Mouse (Mus musculus) hindbrain, postnatal 0 days (tissue): ENCODE measurements around the gene Cdh4. TPM values are rescaled to one million over a fixed set of nuclear protein-coding genes. Genes with fewer than 3 reads are reported as not detected.

Source experiments
- ATAC-seq: fragments of 200-750 bp; cut with Nextera tagmentation; 2 replicates; pipeline ENCODE4 v1.8.0; 2017; ENCODE audit warnings: mild to moderate bottlenecking, moderate TSS enrichment, moderate library complexity
- DNase-seq: peaks from one replicate; pipeline ENCODE4 v3.0.0-alpha.2; 2015; ENCODE audit warnings: low spot score
- H3K27ac ChIP-seq: fragments of 300-500 bp; sonication (generic); 2 replicates; pipeline ENCODE4 v1.5.1; 2014; ENCODE audit warnings: mild to moderate bottlenecking
- H3K27me3 ChIP-seq: fragments of 300-500 bp; sonication (generic); 2 replicates; pipeline ENCODE4 v1.6.1; 2014; ENCODE audit warnings: low read length, mixed read lengths; ENCODE audit not compliant: insufficient read depth
- H3K36me3 ChIP-seq: fragments of 300-500 bp; sonication (generic); 2 replicates; pipeline ENCODE4 v1.6.1; 2014; ENCODE audit warnings: low read length, mixed read lengths; ENCODE audit not compliant: insufficient read depth
- H3K4me1 ChIP-seq: fragments of 300-500 bp; sonication (generic); 2 replicates; pipeline ENCODE4 v1.6.1; 2014; ENCODE audit warnings: antibody characterized with exemption, low read length, mixed read lengths; ENCODE audit not compliant: insufficient read depth
- H3K4me2 ChIP-seq: fragments of 300-500 bp; sonication (generic); 2 replicates; pipeline ENCODE4 v1.6.1; 2014; ENCODE audit warnings: low read depth, mild to moderate bottlenecking, low read length, moderate library complexity, mixed read lengths
- H3K4me3 ChIP-seq: fragments of 300-500 bp; sonication (generic); 2 replicates; pipeline ENCODE4 v1.5.1; 2014; ENCODE audit warnings: low read length
- H3K9ac ChIP-seq: fragments of 300-500 bp; sonication (generic); replicated peaks from 2 replicates; pipeline ENCODE4 v1.6.1; 2014; ENCODE audit warnings: mild to moderate bottlenecking, low read length, moderate library complexity, mixed read lengths
- H3K9me3 ChIP-seq: fragments of 300-500 bp; sonication (generic); 2 replicates; pipeline ENCODE4 v1.6.1; 2016; ENCODE audit warnings: low read length, mixed read lengths
- CTCF ChIP-seq: IDR thresholded peaks from 2 replicates; pipeline ENCODE4 v1.5.1; 2016; ENCODE audit warnings: antibody characterized with exemption, control low read depth, low read depth
- WGBS: fragments of 180-500 bp; shearing (Covaris S2); extraction: QIAGEN DNeasy Blood & Tissue Kit; methylation state at CpG from one replicate; pipeline ENCODE4 v1.1.7; 2014; 5-methylcytosine and 5-hydroxymethylcytosine counted together
- polyA plus RNA-seq: library from polyadenylated mRNA; unstranded; fragments of >200 nt; fragmentation: Nextera tagmentation; extraction: Ambion mirVana; gene quantifications from 2 replicates; pipeline ENCODE4 v1.2.1, GENCODE M21; 2015
- total RNA-seq: library from RNA; depleted of rRNA; stranded (reverse); fragments of >200 nt; gene quantifications from 2 replicates; pipeline ENCODE4 v1.2.3, GENCODE M21; 2014

Gene Cdh4
- total and polyA plus RNA-seq, 2 experiments from 2014 or later, result 42.1 to 66.8 TPM

GRCm38 (mm10) chr2:179442541-179443225, 452 bp downstream of the Cdh4 start:
- ATAC-seq, result peak; percentile 77
- no peak; the same call in 1 of the 2 replicates for TF ChIP-seq CTCF
- peak; percentile 77 for DNase-seq

GRCm38 (mm10) chr2:179443226-179443815, 1.1 kb downstream of the Cdh4 start:
- under 1% methylated on average over 51 of the region's 51 CpGs for WGBS
- DNase-seq (peak; percentile 56), ATAC-seq (0 out of 2 replicates have a peak, but pooled peaks have one; percentile 10)
- Histone ChIP-seq H3K4me3 (peak overlapping the region; percentile 61), H3K27ac (peak overlapping the region; percentile 83), H3K4me1 (peaks cover 14% of the 10 kb centered on the region), H3K9me3 (no peaks in the 10 kb centered on the region), H3K36me3 (0 out of 2 replicates have a peak, but pooled peaks cover 3% of the 10 kb centered on the region), H3K4me2 (peak overlapping the region; percentile 81), H3K27me3 (no peaks in the 10 kb centered on the region), H3K9ac (peak overlapping the region; percentile 62)
- TF ChIP-seq CTCF, result peak; percentile 42

More at GRCm38 (mm10) chr2:179442541-179443225, 452 bp downstream of the Cdh4 start:
- Histone ChIP-seq H3K4me1 (peaks cover 14% of the 10 kb centered on the region), H3K27ac (peak overlapping the region; percentile 83), H3K9ac (peak overlapping the region; percentile 62), H3K36me3 (0 out of 2 replicates have a peak, but pooled peaks cover 3% of the 10 kb centered on the region), H3K27me3 (no peaks in the 10 kb centered on the region), H3K9me3 (no peaks in the 10 kb centered on the region), H3K4me3 (peak overlapping the region; percentile 61), H3K4me2 (peak overlapping the region; percentile 81)
- under 1% methylated on average over 84 of the region's 95 CpGs for WGBS

DNA sequence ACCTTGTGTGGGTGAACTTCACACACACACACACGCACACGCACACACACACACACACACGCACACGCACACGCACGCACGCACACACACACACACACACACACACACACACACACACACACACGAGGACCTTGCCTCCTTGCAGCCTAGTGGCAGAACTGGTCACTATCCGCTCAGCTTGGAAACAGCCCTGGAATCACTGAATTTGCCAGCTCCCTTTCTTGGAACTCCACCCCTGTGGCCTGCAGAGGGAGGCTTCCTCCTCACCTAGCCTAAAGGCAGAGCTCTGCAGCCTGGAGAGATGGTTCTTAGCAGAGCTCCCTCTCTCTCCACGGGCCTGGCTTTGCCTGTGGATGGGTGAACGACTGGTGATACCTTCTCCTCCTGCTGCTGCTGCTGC, 1.7 kb downstream of the Cdh4 start:
- Histone ChIP-seq H3K36me3 (0 out of 2 replicates have a peak, but pooled peaks cover 3% of the 10 kb centered on the region), H3K9me3 (no peaks in the 10 kb centered on the region), H3K4me3 (peak overlapping the region; percentile 61), H3K27ac (no peak overlapping the region), H3K4me1 (peaks cover 14% of the 10 kb centered on the region), H3K4me2 (peak overlapping the region; percentile 81), H3K9ac (no peak overlapping the region; the same call in 1 of the 2 replicates), H3K27me3 (no peaks in the 10 kb centered on the region)
- TF ChIP-seq CTCF, result peak; percentile 65
- ATAC-seq (0 out of 2 replicates have a peak, but pooled peaks have one; percentile 25), DNase-seq (peak; percentile 65)
- 9% methylated on average over 11 of the region's 11 CpGs for WGBS

GRCm38 (mm10) chr2:179448256-179448655, 6.0 kb downstream of the Cdh4 start:
- no peaks in the 10 kb centered on the region for H3K27me3 ChIP-seq
- WGBS, result 90% methylated on average over 4 of the region's 4 CpGs
- ATAC-seq, result no peak
- no peaks in the 10 kb centered on the region for H3K9me3 ChIP-seq
- H3K36me3 ChIP-seq, result 0 out of 2 replicates have a peak, but pooled peaks cover 3% of the 10 kb centered on the region
- no peak for DNase-seq
- no peak overlapping the region for H3K9ac ChIP-seq
- H3K4me3 ChIP-seq, result no peak overlapping the region
- TF ChIP-seq CTCF, result no peak
- H3K4me2 ChIP-seq, result no peak overlapping the region
- no peak overlapping the region for H3K27ac ChIP-seq
- peaks cover 3% of the 10 kb centered on the region; the same call in 1 of the 2 replicates for H3K4me1 ChIP-seq

- DNase-seq (no peak), ATAC-seq (no peak)
- no peak overlapping the region for H3K27ac ChIP-seq
- TF ChIP-seq CTCF, result peak; percentile 55
- no peaks in the 10 kb centered on the region for H3K4me1 ChIP-seq
- no peaks in the 10 kb centered on the region for H3K9me3 ChIP-seq
- H3K27me3 ChIP-seq, result no peaks in the 10 kb centered on the region
- H3K4me2 ChIP-seq, result no peak overlapping the region
- H3K36me3 ChIP-seq, result 0 out of 2 replicates have a peak, but pooled peaks cover 3% of the 10 kb centered on the region
- no peak overlapping the region for H3K9ac ChIP-seq
- WGBS, result 95% methylated on average over 1 of the region's 1 CpGs
- no peak overlapping the region for H3K4me3 ChIP-seq
Measured at GRCm38 (mm10) chr2:179449018-179449417, 6.8 kb downstream of the Cdh4 start.

GRCm38 (mm10) chr2:179459196-179459595, 17.0 kb downstream of the Cdh4 start:
- Histone ChIP-seq H3K27ac (no peak overlapping the region), H3K36me3 (no peaks in the 10 kb centered on the region)
- peak; percentile 18; the same call in 1 of the 2 replicates for ATAC-seq

More at GRCm38 (mm10) chr2:179459196-179459595, 17.0 kb downstream of the Cdh4 start:
- Histone ChIP-seq H3K27me3 (no peaks in the 10 kb centered on the region), H3K9me3 (peaks cover 5% of the 10 kb centered on the region), H3K4me3 (no peak overlapping the region), H3K4me1 (no peaks in the 10 kb centered on the region), H3K9ac (no peak overlapping the region), H3K4me2 (no peak overlapping the region)
- DNase-seq, result peak; percentile 65
- TF ChIP-seq CTCF, result no peak
- WGBS, result 41% methylated on average over 4 of the region's 4 CpGs
